Mouse (Mus musculus): ENCODE measurements around the gene Mapt. TPM values are rescaled to one million over a fixed set of nuclear protein-coding genes. Genes with fewer than 3 reads are reported as not detected.

Mapt gene
- polyA plus RNA-seq, 1 experiment from 2014 or later: 0.85 TPM

GRCm38 (mm10) chr11:104265669-104266068, 34.5 kb downstream of the Mapt start:
- H3K9ac ChIP-seq (ENCODE audit: low read length): no peak overlapping the region
- 0 out of 4 replicates have a peak, but pooled peaks cover 0 to 3% of the 10 kb centered on the region in 2 experiments for H3K4me1 ChIP-seq (ENCODE audit: control insufficient read depth in 2 of 2, insufficient read depth in 2 of 2, low read length in 2 of 2)
- no peak overlapping the region for H3K27ac ChIP-seq (replicated peaks in 1 of 2; ENCODE audit: control insufficient read depth in 1 of 2, insufficient read depth in 1 of 2, low read depth in 2 of 2, low read length in 2 of 2)

GRCm38 (mm10) chr11:104267380-104267779, 36.2 kb downstream of the Mapt start:
- Histone ChIP-seq H3K4me1 (ENCODE audit: control insufficient read depth in 2 of 2, insufficient read depth in 2 of 2, low read length in 2 of 2) (0 out of 4 replicates have a peak, but pooled peaks cover 0 to 3% of the 10 kb centered on the region in 2 experiments), H3K27ac (replicated peaks in 1 of 2; ENCODE audit: control insufficient read depth in 1 of 2, insufficient read depth in 1 of 2, low read depth in 2 of 2, low read length in 2 of 2) (no peak overlapping the region), H3K36me3 (ENCODE audit: control insufficient read depth, insufficient read depth, low read length) (no peaks in the 10 kb centered on the region), H3K4me2 (ENCODE audit: low read length) (no peak overlapping the region), H3K4me3 (ENCODE audit: control insufficient read depth in 1 of 2, insufficient read depth in 1 of 2, low read depth in 1 of 2, low read length in 2 of 2) (no peak overlapping the region), H3K9ac (ENCODE audit: low read length) (no peak overlapping the region), H3K9me3 (ENCODE audit: control insufficient read depth, low read length) (no peaks in the 10 kb centered on the region), H3K27me3 (ENCODE audit: control insufficient read depth, insufficient read depth, low read length) (no peaks in the 10 kb centered on the region)
- no peak for ATAC-seq (ENCODE audit: insufficient number of reproducible peaks, insufficient read depth, low FRiP score, low read depth)
- 76% methylated on average over 11 of the region's 11 CpGs for WGBS

More at GRCm38 (mm10) chr11:104265669-104266068, 34.5 kb downstream of the Mapt start:
- Histone ChIP-seq H3K4me2 (ENCODE audit: low read length) (no peak overlapping the region), H3K4me3 (ENCODE audit: control insufficient read depth in 1 of 2, insufficient read depth in 1 of 2, low read depth in 1 of 2, low read length in 2 of 2) (no peak overlapping the region), H3K9me3 (ENCODE audit: control insufficient read depth, low read length) (no peaks in the 10 kb centered on the region), H3K36me3 (ENCODE audit: control insufficient read depth, insufficient read depth, low read length) (no peaks in the 10 kb centered on the region), H3K27me3 (ENCODE audit: control insufficient read depth, insufficient read depth, low read length) (no peaks in the 10 kb centered on the region)
- ATAC-seq (ENCODE audit: insufficient number of reproducible peaks, insufficient read depth, low FRiP score, low read depth): no peak

- 44% methylated on average over 9 of the region's 9 CpGs for WGBS
- no peak overlapping the region for H3K9ac ChIP-seq (ENCODE audit: low read length)
These were observed 38.2 kb downstream of the Mapt start for GRCm38 (mm10) chr11:104269385-104269822.

GRCm38 (mm10) chr11:104270452-104270851, 39.3 kb downstream of the Mapt start:
- Histone ChIP-seq H3K4me1 (ENCODE audit: control insufficient read depth in 2 of 2, insufficient read depth in 2 of 2, low read length in 2 of 2) (0 out of 4 replicates have a peak, but pooled peaks cover 0 to 3% of the 10 kb centered on the region in 2 experiments), H3K27me3 (ENCODE audit: control insufficient read depth, insufficient read depth, low read length) (no peaks in the 10 kb centered on the region), H3K36me3 (ENCODE audit: control insufficient read depth, insufficient read depth, low read length) (no peaks in the 10 kb centered on the region), H3K4me3 (ENCODE audit: control insufficient read depth in 1 of 2, insufficient read depth in 1 of 2, low read depth in 1 of 2, low read length in 2 of 2) (no peak overlapping the region), H3K9ac (ENCODE audit: low read length) (no peak overlapping the region), H3K27ac (replicated peaks in 1 of 2; ENCODE audit: control insufficient read depth in 1 of 2, insufficient read depth in 1 of 2, low read depth in 2 of 2, low read length in 2 of 2) (no peak overlapping the region), H3K4me2 (ENCODE audit: low read length) (no peak overlapping the region), H3K9me3 (ENCODE audit: control insufficient read depth, low read length) (no peaks in the 10 kb centered on the region)
- 69% methylated on average over 3 of the region's 3 CpGs for WGBS
- no peak for ATAC-seq (ENCODE audit: insufficient number of reproducible peaks, insufficient read depth, low FRiP score, low read depth)

More at GRCm38 (mm10) chr11:104269385-104269822, 38.2 kb downstream of the Mapt start:
- Histone ChIP-seq H3K4me1 (ENCODE audit: control insufficient read depth in 2 of 2, insufficient read depth in 2 of 2, low read length in 2 of 2) (0 out of 4 replicates have a peak, but pooled peaks cover 0 to 3% of the 10 kb centered on the region in 2 experiments), H3K9me3 (ENCODE audit: control insufficient read depth, low read length) (no peaks in the 10 kb centered on the region), H3K27ac (replicated peaks in 1 of 2; ENCODE audit: control insufficient read depth in 1 of 2, insufficient read depth in 1 of 2, low read depth in 2 of 2, low read length in 2 of 2) (no peak overlapping the region), H3K36me3 (ENCODE audit: control insufficient read depth, insufficient read depth, low read length) (no peaks in the 10 kb centered on the region), H3K4me3 (ENCODE audit: control insufficient read depth in 1 of 2, insufficient read depth in 1 of 2, low read depth in 1 of 2, low read length in 2 of 2) (no peak overlapping the region), H3K4me2 (ENCODE audit: low read length) (no peak overlapping the region), H3K27me3 (ENCODE audit: control insufficient read depth, insufficient read depth, low read length) (no peaks in the 10 kb centered on the region)
- no peak for ATAC-seq (ENCODE audit: insufficient number of reproducible peaks, insufficient read depth, low FRiP score, low read depth)

- ATAC-seq (ENCODE audit: insufficient number of reproducible peaks, insufficient read depth, low FRiP score, low read depth): no peak
These were observed 39.7 kb downstream of the Mapt start for GRCm38 (mm10) chr11:104270876-104271275.

GRCm38 (mm10) chr11:104271876-104272275, 40.7 kb downstream of the Mapt start:
- WGBS: 67% methylated on average over 6 of the region's 6 CpGs
- Histone ChIP-seq H3K4me2 (ENCODE audit: low read length) (no peak overlapping the region), H3K9ac (ENCODE audit: low read length) (no peak overlapping the region), H3K27me3 (ENCODE audit: control insufficient read depth, insufficient read depth, low read length) (no peaks in the 10 kb centered on the region), H3K36me3 (ENCODE audit: control insufficient read depth, insufficient read depth, low read length) (no peaks in the 10 kb centered on the region), H3K9me3 (ENCODE audit: control insufficient read depth, low read length) (no peaks in the 10 kb centered on the region), H3K27ac (replicated peaks in 1 of 2; ENCODE audit: control insufficient read depth in 1 of 2, insufficient read depth in 1 of 2, low read depth in 2 of 2, low read length in 2 of 2) (no peak overlapping the region), H3K4me3 (ENCODE audit: control insufficient read depth in 1 of 2, insufficient read depth in 1 of 2, low read depth in 1 of 2, low read length in 2 of 2) (no peak overlapping the region), H3K4me1 (ENCODE audit: control insufficient read depth in 2 of 2, insufficient read depth in 2 of 2, low read length in 2 of 2) (0 out of 4 replicates have a peak, but pooled peaks cover 0 to 3% of the 10 kb centered on the region in 2 experiments)
- no peak for ATAC-seq (ENCODE audit: insufficient number of reproducible peaks, insufficient read depth, low FRiP score, low read depth)

More at GRCm38 (mm10) chr11:104270876-104271275, 39.7 kb downstream of the Mapt start:
- Histone ChIP-seq H3K36me3 (ENCODE audit: control insufficient read depth, insufficient read depth, low read length) (no peaks in the 10 kb centered on the region), H3K9ac (ENCODE audit: low read length) (no peak overlapping the region), H3K9me3 (ENCODE audit: control insufficient read depth, low read length) (no peaks in the 10 kb centered on the region), H3K27ac (replicated peaks in 1 of 2; ENCODE audit: control insufficient read depth in 1 of 2, insufficient read depth in 1 of 2, low read depth in 2 of 2, low read length in 2 of 2) (no peak overlapping the region), H3K27me3 (ENCODE audit: control insufficient read depth, insufficient read depth, low read length) (no peaks in the 10 kb centered on the region), H3K4me3 (ENCODE audit: control insufficient read depth in 1 of 2, insufficient read depth in 1 of 2, low read depth in 1 of 2, low read length in 2 of 2) (no peak overlapping the region), H3K4me2 (ENCODE audit: low read length) (no peak overlapping the region), H3K4me1 (ENCODE audit: control insufficient read depth in 2 of 2, insufficient read depth in 2 of 2, low read length in 2 of 2) (0 out of 4 replicates have a peak, but pooled peaks cover 0 to 3% of the 10 kb centered on the region in 2 experiments)
- WGBS: 65% methylated on average over 4 of the region's 4 CpGs

GRCm38 (mm10) chr11:104272352-104272751, 41.2 kb downstream of the Mapt start:
- Histone ChIP-seq H3K4me3 (ENCODE audit: control insufficient read depth in 1 of 2, insufficient read depth in 1 of 2, low read depth in 1 of 2, low read length in 2 of 2) (no peak overlapping the region), H3K36me3 (ENCODE audit: control insufficient read depth, insufficient read depth, low read length) (no peaks in the 10 kb centered on the region), H3K27ac (replicated peaks in 1 of 2; ENCODE audit: control insufficient read depth in 1 of 2, insufficient read depth in 1 of 2, low read depth in 2 of 2, low read length in 2 of 2) (no peak overlapping the region), H3K9me3 (ENCODE audit: control insufficient read depth, low read length) (no peaks in the 10 kb centered on the region), H3K4me2 (ENCODE audit: low read length) (no peak overlapping the region), H3K9ac (ENCODE audit: low read length) (no peak overlapping the region), H3K27me3 (ENCODE audit: control insufficient read depth, insufficient read depth, low read length) (no peaks in the 10 kb centered on the region), H3K4me1 (ENCODE audit: control insufficient read depth in 2 of 2, insufficient read depth in 2 of 2, low read length in 2 of 2) (0 out of 4 replicates have a peak, but pooled peaks cover 0 to 3% of the 10 kb centered on the region in 2 experiments)
- ATAC-seq (ENCODE audit: insufficient number of reproducible peaks, insufficient read depth, low FRiP score, low read depth): no peak
- 73% methylated on average over 8 of the region's 8 CpGs for WGBS

GRCm38 (mm10) chr11:104275765-104276164, 44.6 kb downstream of the Mapt start:
- 79% methylated on average over 7 of the region's 7 CpGs for WGBS
- Histone ChIP-seq H3K4me1 (ENCODE audit: control insufficient read depth in 2 of 2, insufficient read depth in 2 of 2, low read length in 2 of 2) (no peaks in the 10 kb centered on the region), H3K27me3 (ENCODE audit: control insufficient read depth, insufficient read depth, low read length) (no peaks in the 10 kb centered on the region), H3K27ac (replicated peaks in 1 of 2; ENCODE audit: control insufficient read depth in 1 of 2, insufficient read depth in 1 of 2, low read depth in 2 of 2, low read length in 2 of 2) (no peak overlapping the region), H3K9ac (ENCODE audit: low read length) (no peak overlapping the region), H3K4me3 (ENCODE audit: control insufficient read depth in 1 of 2, insufficient read depth in 1 of 2, low read depth in 1 of 2, low read length in 2 of 2) (no peak overlapping the region), H3K9me3 (ENCODE audit: control insufficient read depth, low read length) (no peaks in the 10 kb centered on the region), H3K36me3 (ENCODE audit: control insufficient read depth, insufficient read depth, low read length) (no peaks in the 10 kb centered on the region), H3K4me2 (ENCODE audit: low read length) (no peak overlapping the region)
- no peak for ATAC-seq (ENCODE audit: insufficient number of reproducible peaks, insufficient read depth, low FRiP score, low read depth)

Data from heart, embryonic 14.5 days (tissue).